Mouse (Mus musculus) forebrain, embryonic 13.5 days (tissue): ENCODE data around the gene Bcl2l1. TPM values are rescaled to one million over a fixed set of nuclear protein-coding genes. Genes with fewer than 3 reads are reported as not detected.

ENCODE experiments used
- ATAC-seq: fragments of 200-750 bp; cut with Nextera tagmentation; 2 replicates; pipeline ENCODE4 v1.8.0; 2017
- H3K27ac ChIP-seq: fragments of 300-500 bp; sonication (generic); 2 replicates; pipeline ENCODE4 v1.5.1; 2015; ENCODE audit warnings: inconsistent platforms, mild to moderate bottlenecking, moderate library complexity
- H3K27me3 ChIP-seq: fragments of 300-500 bp; sonication (generic); 2 replicates; pipeline ENCODE4 v1.6.1; 2015; ENCODE audit warnings: mild to moderate bottlenecking, inconsistent platforms
- H3K36me3 ChIP-seq: fragments of 300-500 bp; sonication (generic); 2 replicates; pipeline ENCODE4 v1.6.1; 2015; ENCODE audit warnings: mild to moderate bottlenecking, inconsistent platforms; ENCODE audit not compliant: poor library complexity, severe bottlenecking
- H3K4me1 ChIP-seq: fragments of 300-500 bp; sonication (generic); 2 replicates; pipeline ENCODE4 v1.6.1; 2015; ENCODE audit warnings: inconsistent platforms
- H3K4me2 ChIP-seq: fragments of 300-500 bp; sonication (generic); 2 replicates; pipeline ENCODE4 v1.6.1; 2015; ENCODE audit warnings: inconsistent platforms, mild to moderate bottlenecking, moderate library complexity
- H3K4me3 ChIP-seq: fragments of 300-500 bp; sonication (generic); 2 replicates; pipeline ENCODE4 v1.5.1; 2015; ENCODE audit warnings: mild to moderate bottlenecking, inconsistent platforms
- H3K9ac ChIP-seq: fragments of 300-500 bp; sonication (generic); 2 replicates; pipeline ENCODE4 v1.6.1; 2015; ENCODE audit warnings: mild to moderate bottlenecking, inconsistent platforms
- H3K9me3 ChIP-seq: fragments of 300-500 bp; sonication (generic); replicated peaks from 2 replicates; pipeline ENCODE4 v1.6.1; 2016; ENCODE audit warnings: inconsistent platforms
- WGBS: fragments of 180-500 bp; shearing (Covaris S2); methylation state at CpG from one replicate; pipeline ENCODE4 v1.1.7; 2015; 5-methylcytosine and 5-hydroxymethylcytosine counted together
- polyA plus RNA-seq: library from polyadenylated mRNA; unstranded; fragments of >200 nt; fragmentation: Nextera tagmentation; extraction: Ambion mirVana; gene quantifications from 2 replicates; pipeline ENCODE4 v1.2.1, GENCODE M21; 2015

Gene Bcl2l1
- polyA plus RNA-seq, 1 experiment from 2014 or later: 155 TPM

DNA sequence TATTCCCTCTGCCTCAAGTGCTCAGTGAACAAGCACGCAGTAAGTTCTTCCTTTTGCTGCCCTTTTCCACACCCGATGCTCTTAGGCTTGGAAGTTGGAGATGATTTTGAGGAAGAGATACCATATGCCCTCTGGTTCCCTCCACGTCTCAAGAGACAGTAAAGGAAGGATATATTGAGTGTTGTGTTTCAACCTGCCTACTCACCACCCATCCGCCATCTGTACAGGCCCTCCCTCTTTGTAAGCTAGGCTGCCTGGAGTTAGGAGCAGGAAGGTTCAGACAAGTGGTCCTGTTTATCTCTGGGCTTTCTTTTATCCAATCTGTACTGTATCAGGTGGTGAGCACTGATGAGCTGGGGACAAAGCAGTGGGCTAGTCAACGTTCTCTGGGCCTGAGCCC is 38.1 kb downstream of the Bcl2l1 start:
- no peak overlapping the region for H3K4me3 ChIP-seq
- no peak for ATAC-seq
- peaks cover 7% of the 10 kb centered on the region for H3K36me3 ChIP-seq
- H3K4me2 ChIP-seq: no peak overlapping the region
- 90% methylated on average over 5 of the region's 5 CpGs for WGBS
- H3K9me3 ChIP-seq: no peaks in the 10 kb centered on the region
- H3K27ac ChIP-seq: no peak overlapping the region
- H3K4me1 ChIP-seq: peaks cover 13% of the 10 kb centered on the region
- H3K27me3 ChIP-seq: no peaks in the 10 kb centered on the region
- H3K9ac ChIP-seq: no peak overlapping the region

DNA sequence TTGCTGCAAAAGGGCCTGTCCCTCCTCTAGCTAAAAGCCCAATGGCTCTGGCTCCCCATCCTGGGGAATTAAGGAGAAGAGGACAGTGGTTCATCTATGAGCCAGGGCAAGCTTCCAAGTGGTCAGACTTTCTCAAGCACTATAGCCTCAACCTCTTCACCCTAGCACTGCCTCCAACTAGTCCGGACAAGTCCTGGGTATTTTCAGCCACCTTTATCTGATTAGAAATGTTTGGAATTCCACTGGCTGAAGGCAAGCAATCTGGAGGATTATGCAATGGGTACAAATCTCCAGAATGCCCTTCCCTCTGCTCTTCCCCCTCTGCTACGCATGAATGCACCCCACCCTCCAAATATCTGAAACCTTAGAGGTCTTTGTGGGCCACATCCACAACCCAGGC is 39.1 kb downstream of the Bcl2l1 start:
- ATAC-seq: no peak
- Histone ChIP-seq H3K36me3 (peaks cover 7% of the 10 kb centered on the region), H3K9me3 (no peaks in the 10 kb centered on the region), H3K4me2 (no peak overlapping the region), H3K4me3 (no peak overlapping the region), H3K4me1 (peaks cover 13% of the 10 kb centered on the region), H3K27me3 (no peaks in the 10 kb centered on the region), H3K9ac (no peak overlapping the region), H3K27ac (no peak overlapping the region)
- WGBS: 82% methylated on average over 2 of the region's 2 CpGs

DNA sequence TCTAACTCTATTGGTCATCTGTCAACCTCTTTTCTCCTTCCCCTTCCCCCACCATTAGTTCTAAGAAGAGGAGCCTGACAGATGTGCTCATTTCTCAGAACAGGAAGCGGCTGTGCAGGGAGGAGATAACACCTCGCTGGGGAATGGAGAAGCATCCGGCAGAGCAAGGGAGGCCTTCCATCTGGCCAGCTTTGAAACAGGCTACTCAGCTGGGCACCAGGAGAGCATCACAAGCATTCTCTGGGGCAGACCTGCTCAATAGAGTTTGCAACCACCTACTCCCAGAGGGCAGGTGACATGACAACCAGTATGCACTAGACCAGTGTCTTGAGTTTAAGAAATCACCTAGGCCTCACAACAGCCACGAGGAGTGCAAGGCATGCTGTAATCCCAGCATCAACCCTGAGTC is 41.9 kb downstream of the Bcl2l1 start:
- ATAC-seq: no peak
- Histone ChIP-seq H3K4me1 (peaks cover 13% of the 10 kb centered on the region), H3K4me3 (no peak overlapping the region), H3K9me3 (no peaks in the 10 kb centered on the region), H3K9ac (no peak overlapping the region), H3K27me3 (no peaks in the 10 kb centered on the region), H3K4me2 (no peak overlapping the region), H3K36me3 (peaks cover 15% of the 10 kb centered on the region), H3K27ac (no peak overlapping the region)
- WGBS: 85% methylated on average over 4 of the region's 4 CpGs

DNA sequence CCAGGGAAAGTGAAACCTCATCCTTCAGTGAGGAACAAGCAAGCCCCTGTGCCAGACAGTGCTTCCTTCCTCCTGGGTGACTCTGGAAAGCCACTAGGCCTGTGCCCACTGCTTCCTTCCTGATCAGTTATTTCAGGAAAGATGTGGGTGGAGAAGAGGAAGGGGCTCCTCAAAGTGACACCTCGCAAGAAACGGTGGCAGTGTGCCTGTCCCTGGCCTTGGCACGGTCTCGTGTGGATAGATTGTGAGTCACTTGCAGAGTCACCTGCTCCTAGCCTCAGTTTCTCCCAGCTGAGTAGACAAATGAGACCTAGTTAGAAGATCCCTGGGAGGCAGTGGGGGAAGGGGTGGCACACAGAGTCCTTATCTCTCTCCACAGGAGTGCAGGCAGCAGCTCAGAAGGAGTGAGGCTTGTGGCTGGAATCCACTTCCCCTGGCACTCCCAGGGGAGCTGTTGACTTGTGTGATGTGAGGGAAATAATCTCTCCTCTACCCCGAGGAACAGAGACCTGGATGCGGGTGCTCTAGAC is 42.6 kb downstream of the Bcl2l1 start:
- Histone ChIP-seq H3K4me1 (peaks cover 11% of the 10 kb centered on the region), H3K9me3 (no peaks in the 10 kb centered on the region), H3K4me3 (no peak overlapping the region), H3K36me3 (peaks cover 15% of the 10 kb centered on the region), H3K9ac (no peak overlapping the region), H3K27me3 (no peaks in the 10 kb centered on the region), H3K27ac (no peak overlapping the region), H3K4me2 (no peak overlapping the region)
- ATAC-seq: no peak
- WGBS: 86% methylated on average over 6 of the region's 6 CpGs

DNA sequence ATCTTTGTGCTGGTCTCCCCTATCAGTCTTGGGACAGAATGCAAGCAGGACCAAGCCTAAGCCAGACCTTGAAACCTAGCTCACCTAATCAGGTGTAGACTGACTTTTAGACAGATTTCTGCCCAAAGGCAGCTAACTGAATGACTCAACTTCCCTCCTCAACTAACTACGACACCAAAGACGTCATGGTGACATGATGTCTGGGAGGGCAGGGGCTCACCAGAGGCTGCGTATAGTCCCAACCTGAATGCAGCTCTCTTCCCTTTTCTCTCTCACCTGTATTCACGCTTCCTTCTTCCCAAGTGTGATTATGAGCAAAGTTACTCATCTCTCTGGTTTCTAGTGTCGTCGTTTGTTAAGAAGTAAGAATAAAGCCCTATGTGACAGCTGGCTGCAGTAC is 44.0 kb downstream of the Bcl2l1 start:
- Histone ChIP-seq H3K9ac (no peak overlapping the region), H3K4me2 (no peak overlapping the region), H3K27me3 (no peaks in the 10 kb centered on the region), H3K9me3 (no peaks in the 10 kb centered on the region), H3K4me1 (peaks cover 11% of the 10 kb centered on the region), H3K4me3 (no peak overlapping the region), H3K36me3 (peaks cover 17% of the 10 kb centered on the region), H3K27ac (no peak overlapping the region)
- no peak for ATAC-seq
- 93% methylated on average over 6 of the region's 6 CpGs for WGBS

DNA sequence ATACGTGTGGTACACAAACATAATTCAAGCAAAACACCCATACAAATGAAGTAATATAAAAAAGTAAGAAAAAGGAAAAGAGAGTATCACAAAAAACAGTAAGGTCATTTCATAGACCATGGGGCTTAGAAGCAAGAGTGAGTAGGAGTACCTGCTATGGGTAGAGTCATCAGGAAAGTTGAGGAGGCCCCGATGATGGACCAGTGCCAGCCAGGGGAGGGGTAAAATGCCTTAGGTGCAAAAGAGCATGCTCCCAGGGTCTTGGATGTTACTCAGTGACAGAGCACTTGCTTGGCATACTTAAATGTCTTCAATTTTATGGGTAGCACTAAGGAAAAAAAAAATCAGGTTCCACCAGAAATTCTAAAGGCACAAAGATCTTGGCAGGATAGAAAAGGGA is 44.4 kb downstream of the Bcl2l1 start:
- Histone ChIP-seq H3K9ac (no peak overlapping the region), H3K4me3 (no peak overlapping the region), H3K27me3 (no peaks in the 10 kb centered on the region), H3K9me3 (no peaks in the 10 kb centered on the region), H3K27ac (no peak overlapping the region), H3K36me3 (peaks cover 21% of the 10 kb centered on the region), H3K4me2 (no peak overlapping the region), H3K4me1 (peaks cover 11% of the 10 kb centered on the region)
- 96% methylated on average over 2 of the region's 2 CpGs for WGBS
- no peak for ATAC-seq

DNA sequence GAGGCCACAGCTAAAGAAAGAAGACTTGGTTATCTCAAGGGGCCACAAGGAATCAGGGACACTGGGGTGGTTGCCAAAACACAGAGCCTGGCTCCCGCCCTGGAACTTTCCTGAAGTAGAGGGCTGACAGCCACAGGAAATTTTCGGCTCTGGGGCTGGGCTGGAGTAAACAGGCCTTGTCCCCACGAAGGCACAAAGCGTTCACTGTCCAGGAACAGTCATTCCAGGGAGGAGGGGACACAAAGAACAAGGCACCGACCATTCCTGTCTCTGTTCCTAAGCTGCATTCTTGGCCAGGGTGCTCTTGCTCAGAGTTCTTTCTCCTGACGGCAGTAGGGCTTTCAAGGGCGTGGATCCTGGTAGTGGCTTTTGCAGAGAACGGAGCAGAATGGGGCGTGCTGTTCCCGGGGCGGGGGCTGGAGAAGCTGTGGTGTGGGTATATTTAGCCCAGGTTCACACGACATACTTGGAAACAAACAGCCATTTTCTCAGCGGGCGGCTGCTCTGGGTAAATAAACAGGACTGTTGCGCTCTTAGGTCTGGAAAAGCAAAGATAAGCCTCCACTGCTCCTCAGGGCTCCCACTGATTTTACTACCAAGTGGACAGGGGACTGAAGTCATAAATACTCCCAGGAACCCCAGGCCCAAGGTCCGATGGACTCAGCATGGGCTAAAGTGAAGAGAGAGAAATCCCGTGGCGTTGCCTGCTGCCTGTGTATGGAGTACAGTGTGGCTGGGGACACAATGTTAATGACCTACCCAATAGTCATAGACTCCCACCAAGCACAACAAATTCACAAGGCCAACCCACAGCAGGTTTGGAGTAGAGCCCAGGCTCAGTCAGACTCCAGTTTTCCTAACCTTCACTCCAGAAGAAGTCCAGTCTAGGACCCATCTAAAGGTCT is 45.8 kb downstream of the Bcl2l1 start:
- Histone ChIP-seq H3K9ac (no peak overlapping the region), H3K4me1 (peaks cover 11% of the 10 kb centered on the region), H3K36me3 (peaks cover 35% of the 10 kb centered on the region), H3K27me3 (no peaks in the 10 kb centered on the region), H3K4me3 (no peak overlapping the region), H3K9me3 (no peaks in the 10 kb centered on the region), H3K4me2 (no peak overlapping the region), H3K27ac (no peak overlapping the region; the same call in 1 of the 2 replicates)
- no peak for ATAC-seq
- 80% methylated on average over 18 of the region's 18 CpGs for WGBS

DNA sequence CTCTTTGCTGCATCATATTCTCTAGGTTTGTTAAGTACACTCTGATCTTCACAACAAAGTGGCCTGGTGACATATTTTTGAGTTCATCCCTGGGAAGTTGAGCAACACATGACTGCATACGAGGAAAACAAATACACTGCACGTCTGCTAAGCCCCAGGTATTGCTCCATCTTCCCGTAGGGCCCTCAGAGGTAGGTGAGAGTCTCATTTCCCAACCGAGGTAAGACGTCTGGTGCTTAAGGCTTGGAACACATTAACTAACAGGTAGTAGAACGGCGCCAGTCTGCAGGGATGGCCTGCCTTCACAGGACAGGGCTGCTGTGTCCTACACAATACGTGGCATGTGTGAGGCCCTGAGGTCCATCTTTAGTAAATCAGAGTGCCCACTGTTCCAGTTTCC is 46.9 kb downstream of the Bcl2l1 start:
- no peak for ATAC-seq
- WGBS: 94% methylated on average over 8 of the region's 8 CpGs
- Histone ChIP-seq H3K36me3 (peaks cover 36% of the 10 kb centered on the region), H3K9ac (no peak overlapping the region), H3K4me3 (no peak overlapping the region), H3K4me1 (peaks cover 10% of the 10 kb centered on the region), H3K9me3 (no peaks in the 10 kb centered on the region), H3K27me3 (no peaks in the 10 kb centered on the region), H3K27ac (no peak overlapping the region), H3K4me2 (no peak overlapping the region)

DNA sequence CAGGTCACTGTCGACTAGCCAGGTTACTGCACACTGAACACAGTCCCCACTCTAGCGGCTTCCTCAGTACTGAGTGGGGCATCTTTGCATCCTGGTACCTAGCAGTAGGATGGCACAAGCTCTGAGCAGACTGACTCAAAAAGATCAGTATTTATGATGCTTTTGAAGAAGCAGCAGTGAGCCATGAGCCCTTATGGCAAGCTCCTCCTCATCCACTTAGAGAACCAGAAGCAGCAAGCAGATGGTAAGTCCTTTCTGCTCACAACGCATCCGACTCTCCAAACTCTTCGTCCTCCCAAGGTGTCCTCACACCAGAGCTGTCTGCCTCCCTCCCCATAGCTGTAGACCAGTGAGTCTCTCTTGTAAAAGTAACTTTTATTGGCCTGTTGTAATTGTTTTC is 48.3 kb downstream of the Bcl2l1 start:
- H3K9ac ChIP-seq: no peak overlapping the region
- no peaks in the 10 kb centered on the region for H3K9me3 ChIP-seq
- H3K27me3 ChIP-seq: no peaks in the 10 kb centered on the region
- no peak overlapping the region for H3K27ac ChIP-seq
- H3K4me2 ChIP-seq: no peak overlapping the region
- no peak for ATAC-seq
- no peak overlapping the region for H3K4me3 ChIP-seq
- no peaks in the 10 kb centered on the region for H3K4me1 ChIP-seq
- 96% methylated on average over 5 of the region's 5 CpGs for WGBS
- peaks cover 42% of the 10 kb centered on the region for H3K36me3 ChIP-seq

DNA sequence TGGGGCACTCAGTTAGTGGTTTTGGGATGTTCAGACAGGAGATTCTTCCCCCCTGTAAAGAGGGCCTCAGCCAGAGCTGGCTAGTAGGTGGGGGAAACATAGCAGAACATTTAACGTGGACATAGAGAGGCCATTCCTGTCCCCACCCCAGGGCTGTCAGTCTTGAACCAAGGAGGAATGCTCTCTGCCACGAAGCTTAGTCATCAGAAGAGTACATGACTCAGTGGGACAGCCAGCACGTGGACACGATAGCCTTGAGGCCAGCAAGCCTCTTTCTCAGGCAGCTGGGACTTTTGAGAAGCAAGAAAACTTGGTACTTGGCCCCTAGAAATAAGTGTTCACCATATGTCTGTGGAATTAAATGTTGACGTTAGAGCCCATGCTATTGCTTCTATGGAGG is 48.9 kb downstream of the Bcl2l1 start:
- ATAC-seq: no peak
- no peak overlapping the region for H3K27ac ChIP-seq
- WGBS: 79% methylated on average over 5 of the region's 5 CpGs

DNA sequence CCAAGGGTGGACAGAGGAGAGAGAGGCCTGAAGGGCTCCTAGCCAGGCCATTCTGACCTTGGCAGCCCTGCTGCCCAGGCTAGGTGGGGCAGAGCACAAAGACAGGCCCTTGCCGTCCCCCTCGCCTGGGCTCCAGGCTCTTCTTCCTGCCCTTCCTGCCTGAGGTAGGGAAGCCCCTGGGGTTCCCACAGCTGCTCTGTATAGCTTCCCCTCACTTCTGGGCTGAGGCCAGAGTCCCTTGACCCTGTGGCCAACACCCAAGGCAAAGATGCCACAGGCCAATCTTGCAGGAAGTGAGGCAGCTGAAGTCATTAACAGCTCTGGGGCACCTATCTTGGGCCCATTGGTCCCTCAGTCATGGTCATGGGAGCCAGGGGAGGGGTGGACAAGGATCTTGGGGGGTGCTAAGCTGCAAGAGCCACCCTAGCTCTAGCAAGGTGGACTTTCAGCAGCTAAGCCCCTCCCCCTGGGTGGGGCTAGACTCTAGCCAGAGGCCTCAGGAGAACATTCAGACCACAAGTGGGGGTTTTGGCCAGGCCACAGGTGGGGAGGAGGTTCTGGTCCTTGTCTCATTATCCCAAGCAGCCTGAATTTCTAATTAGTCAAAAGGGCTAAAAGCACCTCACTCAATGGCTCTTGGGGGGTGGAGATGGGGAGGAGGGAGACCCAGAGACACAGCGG is 50.4 kb downstream of the Bcl2l1 start:
- no peak overlapping the region for H3K27ac ChIP-seq
- no peak overlapping the region for H3K4me2 ChIP-seq
- H3K4me1 ChIP-seq: no peaks in the 10 kb centered on the region
- WGBS: 73% methylated on average over 3 of the region's 3 CpGs
- H3K36me3 ChIP-seq: peaks cover 46% of the 10 kb centered on the region
- no peak for ATAC-seq
- H3K4me3 ChIP-seq: no peak overlapping the region
- H3K9me3 ChIP-seq: no peaks in the 10 kb centered on the region
- no peak overlapping the region for H3K9ac ChIP-seq
- H3K27me3 ChIP-seq: no peaks in the 10 kb centered on the region

More for the DNA sequence above, 48.9 kb downstream of the Bcl2l1 start:
- H3K4me3 ChIP-seq: no peak overlapping the region
- peaks cover 42% of the 10 kb centered on the region for H3K36me3 ChIP-seq
- H3K27me3 ChIP-seq: no peaks in the 10 kb centered on the region
- H3K4me2 ChIP-seq: no peak overlapping the region
- no peaks in the 10 kb centered on the region for H3K4me1 ChIP-seq
- H3K9me3 ChIP-seq: no peaks in the 10 kb centered on the region
- no peak overlapping the region for H3K9ac ChIP-seq

DNA sequence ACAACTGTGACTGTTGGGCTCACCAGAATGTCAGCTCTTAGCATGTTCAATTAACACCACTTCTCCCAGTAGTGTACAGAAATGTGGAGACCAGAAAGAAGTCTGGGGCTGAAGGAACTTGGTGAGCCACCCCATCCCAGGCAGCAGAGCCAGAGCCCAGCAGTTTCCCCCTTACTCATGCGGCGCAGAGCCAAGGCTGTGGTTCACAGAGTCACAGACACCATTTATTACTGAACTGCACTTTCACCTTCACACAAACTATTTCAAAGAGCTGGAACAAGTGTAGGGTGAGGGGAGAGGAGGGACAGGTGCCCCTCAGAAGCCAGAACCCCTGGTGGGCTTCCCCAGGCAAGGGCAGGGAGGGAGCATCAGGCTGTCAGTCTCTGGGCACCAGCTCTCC is 51.1 kb downstream of the Bcl2l1 start:
- Histone ChIP-seq H3K27ac (no peak overlapping the region), H3K4me2 (no peak overlapping the region), H3K4me1 (no peaks in the 10 kb centered on the region), H3K36me3 (peaks cover 46% of the 10 kb centered on the region), H3K9ac (no peak overlapping the region), H3K4me3 (no peak overlapping the region), H3K9me3 (no peaks in the 10 kb centered on the region), H3K27me3 (no peaks in the 10 kb centered on the region)
- ATAC-seq: no peak
- WGBS: 95% methylated on average over 2 of the region's 2 CpGs
